Mouse (Mus musculus) limb, embryonic 12.5 days (tissue): ENCODE results near the gene Ovol3. TPM values are rescaled to one million over a fixed set of nuclear protein-coding genes. Genes with fewer than 3 reads are reported as not detected.
"Not testable (repeated sequence)": the region's sequence is repeated elsewhere in the genome, so short reads cannot be mapped to it uniquely, and the experiment has no call there.

Experiments used
- ATAC-seq: fragments of 200-750 bp; cut with Nextera tagmentation; 2 replicates; pipeline ENCODE4 v1.8.0; 2017; ENCODE audit warnings: low read depth, moderate TSS enrichment; ENCODE audit not compliant: insufficient number of reproducible peaks, insufficient read depth, low FRiP score, low TSS enrichment
- H3K27ac ChIP-seq: fragments of 300-500 bp; sonication (generic); 2 replicates; pipeline ENCODE4 v1.5.1; 2016; ENCODE audit warnings: mild to moderate bottlenecking, moderate library complexity
- H3K27me3 ChIP-seq: fragments of 300-500 bp; sonication (generic); 2 replicates; pipeline ENCODE4 v1.6.1; 2016; ENCODE audit warnings: mild to moderate bottlenecking, moderate library complexity
- H3K36me3 ChIP-seq: fragments of 300-500 bp; sonication (generic); 2 replicates; pipeline ENCODE4 v1.6.1; 2016; ENCODE audit warnings: mild to moderate bottlenecking, moderate library complexity
- H3K4me1 ChIP-seq: fragments of 300-500 bp; sonication (generic); replicated peaks from 2 replicates; pipeline ENCODE4 v1.6.1; 2016
- H3K4me2 ChIP-seq: fragments of 300-500 bp; sonication (generic); 2 replicates; pipeline ENCODE4 v1.6.1; 2016; ENCODE audit warnings: mild to moderate bottlenecking, moderate library complexity
- H3K4me3 ChIP-seq: fragments of 300-500 bp; sonication (generic); replicated peaks from 2 replicates; pipeline ENCODE4 v1.5.1; 2016; ENCODE audit warnings: mild to moderate bottlenecking
- H3K9ac ChIP-seq: fragments of 300-500 bp; sonication (generic); replicated peaks from 2 replicates; pipeline ENCODE4 v1.6.1; 2016; ENCODE audit warnings: mild to moderate bottlenecking, moderate library complexity
- H3K9me3 ChIP-seq: fragments of 300-500 bp; sonication (generic); 2 replicates; pipeline ENCODE4 v1.6.1; 2016; ENCODE audit warnings: mild to moderate bottlenecking, moderate library complexity
- WGBS: fragments of 180-500 bp; shearing (Covaris S2); methylation state at CpG from one replicate; pipeline ENCODE4 v1.1.7; 2016; 5-methylcytosine and 5-hydroxymethylcytosine counted together
- polyA plus RNA-seq: library from polyadenylated mRNA; unstranded; fragments of >200 nt; fragmentation: Nextera tagmentation; extraction: Ambion mirVana; gene quantifications from 2 replicates; pipeline ENCODE4 v1.2.1, GENCODE M21; 2016

Ovol3 gene
- polyA plus RNA-seq, 1 experiment from 2014 or later, result not detected

- Histone ChIP-seq H3K9me3 (no peaks in the 10 kb centered on the region), H3K4me1 (peaks cover under 1% of the 10 kb centered on the region), H3K4me2 (no peak overlapping the region), H3K9ac (no peak overlapping the region), H3K4me3 (no peak overlapping the region), H3K36me3 (peaks cover 68% of the 10 kb centered on the region), H3K27me3 (no peaks in the 10 kb centered on the region), H3K27ac (no peak overlapping the region)
- WGBS, result 92% methylated on average over 12 of the region's 12 CpGs
- no peak for ATAC-seq
Measured at GRCm38 (mm10) chr7:30224206-30224605, 11.3 kb downstream of the Ovol3 start.

- Histone ChIP-seq H3K4me3 (no peak overlapping the region), H3K4me1 (peaks cover 4% of the 10 kb centered on the region), H3K27me3 (no peaks in the 10 kb centered on the region), H3K9me3 (no peaks in the 10 kb centered on the region), H3K27ac (no peak overlapping the region), H3K4me2 (no peak overlapping the region), H3K36me3 (peaks cover 50% of the 10 kb centered on the region), H3K9ac (no peak overlapping the region)
- no peak for ATAC-seq
- WGBS, result 90% methylated on average over 5 of the region's 5 CpGs
Measured at GRCm38 (mm10) chr7:30222205-30222604, 13.3 kb downstream of the Ovol3 start.

GRCm38 (mm10) chr7:30221433-30221832 is 14.1 kb downstream of the Ovol3 start:
- Histone ChIP-seq H3K4me1 (peaks cover 4% of the 10 kb centered on the region), H3K9ac (no peak overlapping the region), H3K36me3 (peaks cover 42% of the 10 kb centered on the region), H3K9me3 (no peaks in the 10 kb centered on the region), H3K27ac (no peak overlapping the region), H3K4me2 (no peak overlapping the region), H3K4me3 (no peak overlapping the region), H3K27me3 (no peaks in the 10 kb centered on the region)
- WGBS, result 86% methylated on average over 3 of the region's 3 CpGs
- ATAC-seq, result no peak

- peaks cover 29% of the 10 kb centered on the region for H3K36me3 ChIP-seq
- H3K9ac ChIP-seq, result peak overlapping the region; percentile 57
- peak overlapping the region; percentile 92 for H3K4me2 ChIP-seq
- 22% methylated on average over 11 of the region's 11 CpGs for WGBS
- H3K9me3 ChIP-seq, result no peaks in the 10 kb centered on the region
- no peaks in the 10 kb centered on the region for H3K27me3 ChIP-seq
- H3K4me3 ChIP-seq, result peak overlapping the region; percentile 49
- H3K27ac ChIP-seq, result peak overlapping the region; percentile 41; the same call in 1 of the 2 replicates
- no peak for ATAC-seq
- H3K4me1 ChIP-seq, result peaks cover 4% of the 10 kb centered on the region
Measured at GRCm38 (mm10) chr7:30220008-30220356, 15.5 kb downstream of the Ovol3 start.

- H3K4me1 ChIP-seq, result peaks cover 4% of the 10 kb centered on the region
- H3K9ac ChIP-seq, result peak overlapping the region; percentile 57
- H3K36me3 ChIP-seq, result peaks cover 24% of the 10 kb centered on the region
- H3K27me3 ChIP-seq, result no peaks in the 10 kb centered on the region
- peak overlapping the region; percentile 62 for H3K27ac ChIP-seq
- no peaks in the 10 kb centered on the region for H3K9me3 ChIP-seq
- WGBS, result 6% methylated on average over 16 of the region's 16 CpGs
- peak; percentile 64; the same call in 1 of the 2 replicates for ATAC-seq
- peak overlapping the region; percentile 92 for H3K4me2 ChIP-seq
- H3K4me3 ChIP-seq, result peak overlapping the region; percentile 49
Measured at GRCm38 (mm10) chr7:30219293-30220007, 16.1 kb downstream of the Ovol3 start.

GRCm38 (mm10) chr7:30217277-30217676 is 18.2 kb downstream of the Ovol3 start:
- WGBS, result 74% methylated on average over 2 of the region's 2 CpGs
- Histone ChIP-seq H3K36me3 (peaks cover 2% of the 10 kb centered on the region; the same call in 1 of the 2 replicates), H3K4me1 (peaks cover 4% of the 10 kb centered on the region), H3K27me3 (no peaks in the 10 kb centered on the region), H3K9ac (no peak overlapping the region), H3K27ac (no peak overlapping the region), H3K9me3 (no peaks in the 10 kb centered on the region), H3K4me2 (no peak overlapping the region), H3K4me3 (no peak overlapping the region)
- ATAC-seq, result no peak

GRCm38 (mm10) chr7:30216723-30217151 is 18.8 kb downstream of the Ovol3 start:
- Histone ChIP-seq H3K9ac (no peak overlapping the region), H3K4me3 (0 out of 2 replicates have a peak overlapping the region, but pooled peaks have one; percentile 12), H3K27ac (no peak overlapping the region), H3K4me2 (peak overlapping the region; percentile 44), H3K27me3 (no peaks in the 10 kb centered on the region), H3K36me3 (no peaks in the 10 kb centered on the region), H3K4me1 (peaks cover 4% of the 10 kb centered on the region), H3K9me3 (no peaks in the 10 kb centered on the region)
- peak; percentile 60 for ATAC-seq
- WGBS, result 1% methylated on average over 16 of the region's 16 CpGs

GRCm38 (mm10) chr7:30215875-30216274 is 19.6 kb downstream of the Ovol3 start:
- WGBS, result 89% methylated on average over 3 of the region's 3 CpGs
- Histone ChIP-seq H3K4me2 (no peak overlapping the region), H3K27ac (no peak overlapping the region), H3K9me3 (no peaks in the 10 kb centered on the region), H3K9ac (no peak overlapping the region), H3K4me1 (peaks cover 4% of the 10 kb centered on the region), H3K36me3 (no peaks in the 10 kb centered on the region), H3K27me3 (no peaks in the 10 kb centered on the region), H3K4me3 (no peak overlapping the region)
- ATAC-seq, result no peak

GRCm38 (mm10) chr7:30213881-30214280 is 21.6 kb downstream of the Ovol3 start:
- H3K9me3 ChIP-seq, result no peaks in the 10 kb centered on the region
- H3K36me3 ChIP-seq, result no peaks in the 10 kb centered on the region
- H3K9ac ChIP-seq, result no peak overlapping the region
- H3K4me1 ChIP-seq, result 0 out of 2 replicates have a peak, but pooled peaks cover under 1% of the 10 kb centered on the region
- H3K4me2 ChIP-seq, result no peak overlapping the region
- WGBS, result 93% methylated on average over 3 of the region's 3 CpGs
- no peak overlapping the region for H3K4me3 ChIP-seq
- ATAC-seq, result no peak
- H3K27ac ChIP-seq, result no peak overlapping the region
- H3K27me3 ChIP-seq, result no peaks in the 10 kb centered on the region

GRCm38 (mm10) chr7:30211025-30211424 is 24.5 kb downstream of the Ovol3 start:
- Histone ChIP-seq H3K9me3 (no peaks in the 10 kb centered on the region), H3K36me3 (no peaks in the 10 kb centered on the region), H3K4me3 (no peak overlapping the region), H3K4me1 (no peaks in the 10 kb centered on the region), H3K27ac (no peak overlapping the region), H3K9ac (no peak overlapping the region), H3K4me2 (no peak overlapping the region), H3K27me3 (no peaks in the 10 kb centered on the region)
- no peak for ATAC-seq
- WGBS, result 23% methylated on average over 4 of the region's 4 CpGs

GRCm38 (mm10) chr7:30206364-30206763 is 29.2 kb downstream of the Ovol3 start:
- 50% methylated on average over 5 of the region's 5 CpGs for WGBS
- ATAC-seq, result not testable (repeated sequence)

GRCm38 (mm10) chr7:30205383-30205782 is 30.1 kb downstream of the Ovol3 start:
- no peak overlapping the region for H3K4me2 ChIP-seq
- peaks cover 7% of the 10 kb centered on the region; the same call in 1 of the 2 replicates for H3K4me1 ChIP-seq
- no peaks in the 10 kb centered on the region for H3K27me3 ChIP-seq
- no peak overlapping the region for H3K27ac ChIP-seq
- 5% methylated on average over 2 of the region's 2 CpGs for WGBS
- no peak overlapping the region for H3K4me3 ChIP-seq
- H3K9ac ChIP-seq, result no peak overlapping the region
- H3K9me3 ChIP-seq, result no peaks in the 10 kb centered on the region
- no peaks in the 10 kb centered on the region for H3K36me3 ChIP-seq
- no peak for ATAC-seq

More at GRCm38 (mm10) chr7:30206364-30206763, 29.2 kb downstream of the Ovol3 start:
- not testable (repeated sequence) for H3K4me2 ChIP-seq, H3K9me3 ChIP-seq, H3K4me3 ChIP-seq, H3K27ac ChIP-seq, H3K27me3 ChIP-seq, H3K36me3 ChIP-seq, H3K9ac ChIP-seq, H3K4me1 ChIP-seq
